ENCODE assay signal across 8 mouse cellular contexts in the genomic region with DNA sequence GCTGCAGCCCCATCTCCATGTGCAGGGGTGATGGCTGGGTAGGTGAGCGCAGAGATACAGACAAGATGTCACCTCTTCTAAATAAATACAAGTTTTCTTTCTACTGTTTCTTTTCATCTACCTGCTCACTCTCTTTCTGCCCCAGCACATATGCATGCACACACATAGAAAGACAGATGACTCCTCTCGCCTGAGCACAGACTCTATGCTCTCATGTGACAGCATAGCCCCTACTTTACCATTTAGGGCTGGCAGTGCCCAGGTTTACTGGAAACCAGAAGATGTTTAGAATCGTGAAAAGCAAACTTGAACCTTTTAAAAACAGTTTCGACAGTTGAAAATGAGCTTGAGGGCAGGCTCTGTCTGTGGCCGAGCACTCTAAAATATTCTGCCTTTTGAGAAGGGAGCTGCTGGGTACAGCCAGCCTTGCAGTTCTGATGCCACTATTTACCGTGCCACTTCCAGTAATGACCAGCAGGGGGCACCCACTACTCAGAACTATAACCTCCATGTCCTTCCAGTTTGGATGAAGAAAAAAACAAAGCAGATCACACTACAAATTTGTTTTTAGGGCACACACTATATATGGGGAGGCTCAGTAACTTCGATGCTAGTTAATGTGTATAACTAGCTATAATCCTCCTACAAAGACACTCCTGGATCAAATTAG. TPM values are rescaled to one million over a fixed set of nuclear protein-coding genes. Genes with fewer than 3 reads are reported as not detected.
DNase-seq lines count a peak whose midpoint lies in the region; ATAC-seq and TF ChIP-seq lines count a peak whose summit lies in the region.

No protein-coding gene starts in this region.

- TF ChIP-seq CTCF in left cerebral cortex, adult 2 months (IDR thresholded peaks at IDR 0.05) = peak; percentile 94

- intact Hi-C loops in left cerebral cortex, adult 2 months (cut with DNase I) = loop anchor here (1.0 to 5.0 kb wide), 2 partner anchors 188 to 321 kb away; no protein-coding TSS in a partner anchor

- no peak overlapping the region for H3K27ac ChIP-seq in forebrain, embryonic 14.5 days (ENCODE audit: low read depth, low read length)
- H3K27ac ChIP-seq in hindbrain, embryonic 12.5 days = no peak overlapping the region
- H3K27ac ChIP-seq in left cerebral cortex, adult 2 months = no peak overlapping the region
- no peak overlapping the region for H3K27ac ChIP-seq in midbrain, embryonic 13.5 days

- H3K36me3 ChIP-seq in forebrain, embryonic 14.5 days (ENCODE audit: control insufficient read depth, insufficient read depth, low read length) = no peaks in the 10 kb centered on the region
- no peaks in the 10 kb centered on the region for H3K36me3 ChIP-seq in hindbrain, embryonic 12.5 days
- H3K36me3 ChIP-seq in midbrain, embryonic 13.5 days = no peaks in the 10 kb centered on the region

- DNase-seq in CD4-positive, CD25-positive, alpha-beta regulatory T cell, adult 2 months (ENCODE audit: low read depth, low spot score) = peak; percentile 73
- peak; percentile 91 for DNase-seq in forebrain, embryonic 14.5 days (ENCODE audit: low spot score)
- DNase-seq in left cerebral cortex, adult 2 months (ENCODE audit: extremely low spot score in 1 of 2, low spot score in 2 of 2) = peak; percentile 80 to 85
- peak; percentile 49 to 71 for DNase-seq in spleen, postnatal 10 days (ENCODE audit: low spot score in 2 of 2)

- no peaks in the 10 kb centered on the region for H3K9me3 ChIP-seq in forebrain, embryonic 14.5 days (replicated peaks; ENCODE audit: control insufficient read depth, low read length)
- H3K9me3 ChIP-seq in hindbrain, embryonic 12.5 days (replicated peaks) = no peaks in the 10 kb centered on the region
- no peaks in the 10 kb centered on the region for H3K9me3 ChIP-seq in midbrain, embryonic 13.5 days

- WGBS in forebrain, embryonic 14.5 days = 31% methylated on average over 7 of the region's 7 CpGs
- WGBS in hindbrain, embryonic 12.5 days = 36% methylated on average over 7 of the region's 7 CpGs
- 39% methylated on average over 7 of the region's 7 CpGs for WGBS in midbrain, embryonic 13.5 days

- no peaks in the 10 kb centered on the region for H3K27me3 ChIP-seq in forebrain, embryonic 14.5 days (replicated peaks; ENCODE audit: control insufficient read depth, insufficient read depth, low read length)
- no peaks in the 10 kb centered on the region for H3K27me3 ChIP-seq in hindbrain, embryonic 12.5 days
- H3K27me3 ChIP-seq in midbrain, embryonic 13.5 days = no peaks in the 10 kb centered on the region

- H3K4me1 ChIP-seq in forebrain, embryonic 14.5 days (ENCODE audit: control insufficient read depth, insufficient read depth, low read length) = no peaks in the 10 kb centered on the region
- H3K4me1 ChIP-seq in hindbrain, embryonic 12.5 days = no peaks in the 10 kb centered on the region
- H3K4me1 ChIP-seq in midbrain, embryonic 13.5 days (replicated peaks) = no peaks in the 10 kb centered on the region

- no peak overlapping the region for H3K9ac ChIP-seq in forebrain, embryonic 14.5 days (ENCODE audit: low read length)
- no peak overlapping the region for H3K9ac ChIP-seq in hindbrain, embryonic 12.5 days
- no peak overlapping the region for H3K9ac ChIP-seq in midbrain, embryonic 13.5 days (replicated peaks)

- H3K4me2 ChIP-seq in forebrain, embryonic 14.5 days (ENCODE audit: low read length) = no peak overlapping the region
- no peak overlapping the region for H3K4me2 ChIP-seq in hindbrain, embryonic 12.5 days (replicated peaks)
- no peak overlapping the region for H3K4me2 ChIP-seq in midbrain, embryonic 13.5 days (replicated peaks)

- ATAC-seq in CD4-positive, CD25-positive, alpha-beta regulatory T cell, adult 4 months = no peak
- ATAC-seq in cerebellum, adult (ENCODE audit: insufficient number of reproducible peaks, low FRiP score, low TSS enrichment) = peak; percentile 70; the same call in 1 of the 2 replicates
- ATAC-seq in forebrain, embryonic 14.5 days = peak; percentile 73
- peak; percentile 56; the same call in 1 of the 2 replicates for ATAC-seq in hindbrain, embryonic 12.5 days (ENCODE audit: low FRiP score)
- peak; percentile 55; the same call in 1 of the 2 replicates for ATAC-seq in midbrain, embryonic 13.5 days

- H3K4me3 ChIP-seq in forebrain, embryonic 14.5 days (ENCODE audit: low read depth, low read length) = no peak overlapping the region
- no peak overlapping the region for H3K4me3 ChIP-seq in hindbrain, embryonic 12.5 days
- H3K4me3 ChIP-seq in left cerebral cortex, adult 2 months = no peak overlapping the region
- H3K4me3 ChIP-seq in midbrain, embryonic 13.5 days (replicated peaks) = no peak overlapping the region

RNA-seq across cellular contexts. Expression of a gene that starts 47.3 kb away (rescaled TPM):
- 1 to 10 TPM in 1 of 2 experiments, not detected in 1; 3.6 TPM for polyA plus RNA-seq in CD4-positive, CD25-positive, alpha-beta regulatory T cell, adult 4 months (2017; shearing (Covaris generic))
- not detected in 2 replicates for polyA plus RNA-seq in forebrain, embryonic 14.5 days (2014; fragmentation: Nextera tagmentation; extraction: Ambion mirVana)
- polyA plus RNA-seq in hindbrain, embryonic 12.5 days (2016; fragmentation: Nextera tagmentation; extraction: Ambion mirVana) = not detected in 2 replicates
- total RNA-seq in left cerebral cortex, adult 2 months (2021) = not detected
- not detected in 2 replicates for polyA plus RNA-seq in midbrain, embryonic 13.5 days (2015; fragmentation: Nextera tagmentation; extraction: Ambion mirVana)
